Mouse (Mus musculus) kidney, postnatal 36 days (tissue): ENCODE results near the gene Tepp.

Source experiments
- DNase-seq, 2 experiments: peaks; one replicate each; pipeline ENCODE4 v3.0.0; 2021 to 2022; ENCODE audit warnings: mixed read lengths in 2 of 2

Tepp gene

DNA sequence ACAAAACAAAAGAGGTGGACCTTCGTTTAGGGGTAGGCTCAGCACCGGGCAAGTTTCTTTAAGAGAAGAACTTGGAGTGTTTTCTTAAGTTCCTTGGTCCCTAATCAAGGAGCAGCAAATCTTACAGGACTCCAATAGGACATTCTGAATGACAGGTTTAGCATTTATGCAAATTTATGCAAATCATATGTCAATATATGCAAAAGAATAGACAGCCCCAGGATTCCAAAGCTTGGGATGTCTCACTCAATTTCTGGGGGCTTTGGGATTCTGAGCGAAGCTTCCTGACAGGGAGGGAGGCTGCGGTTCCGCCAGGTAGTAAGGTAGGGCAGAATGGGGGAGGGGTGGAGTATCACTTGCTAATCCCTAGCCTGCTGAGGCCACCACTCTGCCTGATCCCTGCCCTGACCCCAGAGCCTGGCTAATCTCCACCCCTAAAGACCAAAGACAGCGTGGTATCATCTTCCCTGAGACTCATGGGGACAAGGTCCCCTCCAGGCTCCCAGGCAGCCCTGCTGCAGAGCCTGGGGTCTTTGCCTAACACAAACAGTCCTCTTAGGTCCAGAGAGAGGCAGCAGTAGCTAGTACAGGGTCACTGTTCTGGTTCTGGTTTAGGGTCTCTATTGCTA is at the start of gene Tepp:
Gene Tepp (plus strand): TSS at position 225 of the 629 bp plus-strand sequence.
- DNase-seq = no peak

- DNase-seq = no peak
Measured at GRCm38 (mm10) chr8:95262181-95262580, 48.2 kb upstream of the Tepp start.

- DNase-seq = no peak
Measured at GRCm38 (mm10) chr8:95270501-95270900, 39.9 kb upstream of the Tepp start.

DNA sequence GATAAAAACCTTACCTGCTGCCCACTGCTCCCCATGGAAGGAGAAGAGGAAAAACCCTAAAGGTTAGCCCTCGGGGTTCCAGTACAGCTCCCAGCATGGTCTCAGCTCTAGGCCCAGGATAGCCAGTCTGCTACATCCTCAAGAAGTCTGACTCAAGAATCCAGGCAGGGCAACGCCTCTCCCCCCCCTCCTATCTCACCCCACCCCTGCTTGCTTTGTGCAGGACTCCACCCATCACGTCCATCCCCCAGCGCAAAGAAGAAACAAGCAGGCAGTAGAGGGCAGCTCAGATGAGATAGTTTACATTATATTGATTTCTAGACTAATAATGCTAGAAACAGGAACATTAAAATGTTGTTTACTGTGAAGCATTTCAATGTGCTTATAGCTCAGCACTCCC is 38.5 kb upstream of the Tepp start:
- DNase-seq = no peak

DNA sequence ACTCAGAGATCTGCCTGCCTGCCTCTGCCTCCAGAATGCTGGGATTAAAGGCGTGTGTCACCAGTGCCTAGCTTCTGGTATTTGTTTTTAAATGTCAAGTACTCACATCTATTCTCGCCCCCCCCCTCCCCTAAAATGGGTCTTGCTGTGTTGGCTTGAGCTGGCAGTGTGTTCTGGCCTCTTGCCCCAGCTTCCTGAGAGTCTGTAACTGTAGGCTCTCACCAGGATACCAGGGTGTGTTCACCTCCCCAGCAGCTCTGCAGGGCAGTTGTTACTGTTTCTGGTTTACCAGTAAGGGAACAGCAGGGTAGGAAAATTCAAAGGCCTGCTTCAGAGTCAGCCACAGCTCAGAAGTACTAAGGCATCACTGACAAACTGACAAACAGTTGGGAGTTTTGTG is 37.5 kb upstream of the Tepp start:
- DNase-seq = peak; percentile 29 to 36

DNA sequence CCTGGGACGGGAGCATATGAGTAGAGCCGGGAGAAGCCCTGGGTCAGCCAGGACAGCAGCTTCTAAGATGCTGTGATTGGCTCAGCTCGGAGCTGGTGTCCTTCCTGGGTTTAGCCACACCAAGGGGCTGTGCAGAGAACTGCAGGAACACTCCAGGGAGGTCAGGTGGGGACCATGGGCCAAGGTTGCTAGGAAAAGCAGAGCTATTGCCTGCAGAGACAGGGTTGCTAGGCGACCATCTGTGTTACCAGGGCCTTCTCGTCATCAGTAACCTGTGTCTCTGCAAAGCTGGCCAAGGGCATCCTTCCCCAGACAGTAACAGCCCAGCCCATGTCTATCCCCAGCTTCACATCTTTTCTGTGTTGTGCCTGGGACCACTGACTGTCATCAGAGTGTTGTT is 28.9 kb upstream of the Tepp start:
- no peak for DNase-seq

GRCm38 (mm10) chr8:95289066-95289650 is 21.2 kb upstream of the Tepp start:
- no peak for DNase-seq

DNA sequence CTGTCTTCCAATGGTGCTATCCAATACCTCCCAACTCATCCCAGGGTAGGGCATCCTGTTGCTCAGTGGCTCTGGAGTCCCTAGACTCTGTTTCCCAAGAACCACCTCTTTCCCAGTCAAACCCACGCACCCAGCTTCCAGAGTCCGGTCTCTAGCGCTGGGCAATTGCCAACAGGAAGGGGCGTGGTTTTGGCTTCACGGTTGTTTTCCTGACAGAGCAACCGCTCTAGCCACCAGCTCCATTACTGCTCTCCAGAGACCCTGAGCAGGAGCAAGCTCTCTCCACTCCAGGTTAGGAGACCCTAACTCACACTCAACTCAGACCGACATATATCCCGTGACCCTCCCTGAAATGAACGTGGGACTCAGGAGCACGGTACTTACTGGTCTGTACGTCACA is 17.2 kb upstream of the Tepp start:
- peak; percentile 92 to 95 for DNase-seq

DNA sequence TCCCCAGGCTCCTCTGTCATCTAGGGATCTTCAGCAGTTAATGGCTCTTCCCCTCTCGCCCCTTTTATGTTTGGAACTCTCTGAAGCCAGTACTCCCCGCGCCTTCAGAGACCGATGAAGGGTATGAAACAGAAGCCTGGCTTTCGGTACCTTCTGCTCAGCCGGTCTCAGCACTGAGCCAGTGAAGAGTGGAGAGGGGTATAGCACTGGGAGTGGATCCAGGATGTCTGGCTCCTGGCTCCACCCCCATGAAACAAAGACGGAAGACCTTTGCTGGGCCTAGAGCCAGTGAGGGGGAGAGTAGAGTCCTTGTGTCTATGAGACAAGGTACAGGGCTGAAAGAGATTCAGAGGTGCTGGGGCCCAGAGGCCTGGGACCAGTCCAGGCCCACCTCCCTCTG is 16.5 kb upstream of the Tepp start:
- peak; percentile 55 to 64 for DNase-seq

GRCm38 (mm10) chr8:95302410-95302809 is 8.0 kb upstream of the Tepp start:
- peak; percentile 26 to 79 for DNase-seq

DNA sequence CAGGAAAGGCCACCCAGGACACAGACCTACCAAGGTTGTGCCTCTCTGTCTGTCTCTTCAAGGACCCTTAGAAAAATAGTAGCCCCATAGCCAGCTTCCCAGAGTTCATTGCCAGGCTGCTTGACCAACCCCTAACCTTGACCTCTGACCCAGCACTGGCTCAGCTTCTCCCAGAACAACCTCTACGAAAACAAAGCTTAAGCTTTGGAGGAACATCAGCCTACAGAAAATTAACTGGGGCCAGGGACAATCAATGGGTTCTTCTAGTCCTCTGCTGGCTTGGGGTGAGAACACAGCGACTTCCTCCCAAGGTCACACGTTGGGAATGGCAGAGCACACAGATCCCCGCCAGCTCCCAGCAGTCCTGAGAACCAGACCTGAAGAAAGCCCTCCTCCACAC is 4.8 kb upstream of the Tepp start:
- DNase-seq = no peak

GRCm38 (mm10) chr8:95306431-95306830 is 3.9 kb upstream of the Tepp start, which contains the start of gene Cngb1:
Gene Cngb1, minus strand, starts transcription at chr8:95306585.
- no peak for DNase-seq

DNA sequence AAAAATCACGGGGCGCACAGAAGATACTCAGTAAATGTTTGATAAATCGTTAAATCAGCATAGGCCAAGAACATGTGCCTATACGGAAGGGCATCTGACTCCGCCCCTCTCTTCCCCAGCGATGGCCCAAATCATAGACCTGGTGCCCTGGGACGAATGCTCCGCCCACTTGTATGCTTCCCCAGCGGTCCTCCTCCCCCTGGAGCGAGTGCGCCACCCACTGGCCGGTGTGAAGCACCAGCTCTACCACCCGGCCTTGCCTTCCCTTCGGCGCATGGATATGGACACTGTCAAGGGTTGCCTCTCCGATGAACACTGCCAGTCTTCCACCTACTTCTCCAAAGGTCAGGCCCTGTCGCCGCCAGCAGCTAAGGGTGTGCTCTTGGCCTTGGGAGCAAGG is 2.5 kb downstream of the Tepp start:
- peak in 1 of 2 experiments; percentile 48 for DNase-seq

- no peak for DNase-seq
Measured at GRCm38 (mm10) chr8:95313857-95314256, 3.5 kb downstream of the Tepp start.

GRCm38 (mm10) chr8:95314707-95315106 is 4.3 kb downstream of the Tepp start:
- no peak for DNase-seq

GRCm38 (mm10) chr8:95315350-95315749 is 5.0 kb downstream of the Tepp start:
- DNase-seq = peak; percentile 24 to 25

DNA sequence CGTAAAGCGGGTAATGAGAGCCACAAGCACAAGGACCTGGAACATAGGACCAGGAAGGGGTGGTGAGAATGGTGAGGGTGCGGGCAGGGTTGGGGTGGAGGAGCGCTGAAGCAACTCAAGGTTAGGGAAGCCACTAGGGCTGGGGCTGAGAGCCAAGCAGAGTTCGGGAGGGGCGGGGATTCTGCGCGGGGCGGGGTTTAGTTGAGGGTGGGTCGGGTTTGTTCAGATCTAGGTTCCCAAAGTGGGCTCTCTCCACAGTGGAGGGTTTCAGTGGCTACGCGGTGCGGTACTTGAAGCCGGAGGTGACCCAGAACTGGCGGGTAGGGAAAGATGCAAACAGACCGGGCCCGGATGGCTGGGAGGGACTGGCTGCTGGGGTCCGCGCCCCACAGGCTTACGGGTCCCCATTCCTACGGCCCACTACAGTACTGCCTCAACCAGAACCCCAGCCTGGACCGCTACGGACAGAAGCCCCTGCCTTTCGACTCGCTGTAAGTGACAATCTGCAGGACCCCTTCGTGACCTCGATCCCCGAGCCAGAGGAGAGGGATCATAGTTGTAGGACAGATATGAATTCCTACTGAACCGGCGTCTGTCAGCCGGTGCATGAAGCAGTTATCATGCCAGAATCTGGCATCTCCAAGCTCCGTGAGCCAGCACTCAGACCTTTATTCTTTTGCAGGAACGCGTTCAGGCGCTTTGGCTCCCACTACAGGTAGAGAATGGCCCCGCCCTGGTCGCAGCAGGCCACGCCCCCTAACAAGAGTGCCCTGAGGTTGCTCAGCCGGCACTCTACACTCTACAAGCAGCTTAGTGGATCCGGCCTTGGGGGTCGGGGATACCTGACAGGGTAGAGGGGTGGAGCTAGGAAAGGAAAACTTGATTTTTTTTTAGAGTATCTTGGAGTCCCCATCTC is 10.1 kb downstream of the Tepp start:
- peak; percentile 89 to 94 for DNase-seq

- DNase-seq = no peak
Measured at GRCm38 (mm10) chr8:95323201-95323600, 12.8 kb downstream of the Tepp start.

DNA sequence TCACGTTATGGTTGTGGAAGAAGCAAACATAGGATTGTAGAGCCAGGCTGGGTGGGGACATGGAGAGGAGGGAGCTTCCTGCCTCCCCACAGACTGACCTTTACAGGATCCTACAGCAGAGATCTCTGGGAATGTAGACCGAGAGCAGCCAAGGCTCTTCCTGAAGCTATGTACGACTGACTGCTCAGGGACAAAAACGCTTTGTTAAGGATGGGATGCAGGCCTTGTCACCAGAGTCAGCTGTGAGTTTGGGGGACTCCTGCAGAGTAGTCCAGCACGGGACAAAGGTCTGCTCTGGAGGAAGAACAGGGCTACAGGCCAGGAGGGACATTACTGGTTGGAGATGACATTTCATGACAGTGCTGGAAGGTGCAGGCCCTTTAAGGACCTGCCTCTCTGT is 14.3 kb downstream of the Tepp start:
- DNase-seq = no peak

DNA sequence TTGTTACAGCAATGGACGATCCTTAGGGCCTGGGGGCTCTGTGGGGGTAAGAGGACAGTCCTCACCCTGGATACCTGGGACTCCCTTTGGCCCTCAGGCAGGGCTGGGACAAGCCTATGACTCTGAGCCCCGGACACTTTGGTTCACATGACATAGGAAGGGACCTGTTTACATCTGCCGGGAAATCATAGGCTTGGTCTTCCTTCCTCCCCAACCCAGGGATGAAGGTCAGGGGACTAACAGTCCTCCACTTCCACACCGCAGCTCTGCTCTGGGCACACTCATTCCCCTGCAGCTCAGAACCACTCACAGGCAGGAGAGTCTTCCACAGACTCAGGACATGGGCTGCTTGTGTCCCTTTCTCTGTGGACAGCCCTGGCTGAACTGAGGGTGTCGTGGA is 16.5 kb downstream of the Tepp start:
- no peak for DNase-seq

DNA sequence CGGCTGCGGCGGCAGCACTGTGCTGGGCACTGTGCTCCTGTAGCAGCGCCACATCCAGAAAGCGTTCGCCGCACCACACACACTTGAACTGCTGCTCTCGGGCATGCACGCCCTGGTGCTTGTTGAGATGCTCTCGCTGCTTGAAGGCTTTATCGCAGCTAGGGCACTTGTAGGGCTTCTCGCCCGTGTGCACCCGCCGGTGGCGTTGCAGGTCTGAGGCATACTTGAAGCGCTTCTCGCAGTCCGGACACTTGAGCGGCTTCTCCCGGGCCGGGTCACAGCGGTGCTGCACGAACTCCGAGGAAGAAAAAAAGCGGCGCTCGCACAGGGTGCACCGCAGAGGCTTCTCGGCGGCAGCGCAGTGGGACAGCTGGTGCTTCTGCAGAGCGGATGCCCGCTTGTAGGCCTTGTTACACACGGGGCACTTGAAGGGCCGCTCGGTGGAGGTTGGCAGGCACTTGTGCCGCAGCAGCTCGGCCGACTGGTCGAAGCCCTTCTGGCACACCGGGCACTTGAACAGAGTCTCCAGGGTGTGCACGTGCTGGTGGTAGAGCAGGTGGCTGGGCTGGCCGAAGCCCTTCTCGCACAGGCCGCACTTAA is 17.6 kb downstream of the Tepp start:
- DNase-seq = no peak

GRCm38 (mm10) chr8:95330367-95330766 is 20.0 kb downstream of the Tepp start:
- DNase-seq = no peak

DNA sequence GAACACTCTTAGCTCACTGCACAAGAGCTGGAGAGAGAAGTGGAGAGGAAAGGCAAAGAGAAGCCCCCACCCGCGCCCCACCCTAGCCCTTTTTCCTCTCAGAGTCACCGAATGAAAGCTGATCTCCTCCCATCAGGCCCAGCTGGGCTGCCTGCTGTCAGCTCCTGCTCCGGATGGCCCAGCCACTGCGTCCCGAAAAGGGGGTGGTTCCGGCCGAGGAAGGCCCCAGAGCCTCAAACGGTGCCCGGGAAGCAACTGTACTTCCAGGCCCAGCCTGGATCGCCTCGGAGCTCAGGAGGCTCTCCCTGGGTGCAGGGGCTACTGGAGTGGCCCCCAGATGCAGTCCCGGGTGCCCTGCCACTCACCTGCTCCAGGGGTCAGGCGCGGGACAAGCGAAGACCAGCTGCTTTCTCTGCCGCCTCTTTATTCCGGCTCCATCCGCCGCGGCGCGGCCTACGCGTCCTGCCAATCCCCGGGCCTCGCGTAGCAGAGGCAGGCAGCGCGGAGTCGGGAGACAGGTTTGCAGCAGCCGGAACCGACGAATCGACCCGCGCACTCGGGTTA is 20.9 kb downstream of the Tepp start:
- DNase-seq = peak; percentile 62 to 78
